Mouse (Mus musculus) midbrain, embryonic 13.5 days (tissue): ENCODE measurements at regions not wholly inside any gene's neighbourhood (a gene's known extent, or its start where the extent isn't known, plus 50 kb on each side); places are given as distances from the start of the nearest gene placed in this dataset.

ENCODE experiments used
- ATAC-seq: fragments of 200-750 bp; cut with Nextera tagmentation; 2 replicates; pipeline ENCODE4 v1.8.0; 2017; ENCODE audit warnings: mild to moderate bottlenecking, moderate TSS enrichment, moderate library complexity
- H3K27ac ChIP-seq: fragments of 300-500 bp; sonication (generic); 2 replicates; pipeline ENCODE4 v1.5.1; 2015; ENCODE audit warnings: inconsistent platforms, mild to moderate bottlenecking, moderate library complexity
- H3K27me3 ChIP-seq: fragments of 300-500 bp; sonication (generic); 2 replicates; pipeline ENCODE4 v1.6.1; 2015; ENCODE audit warnings: mild to moderate bottlenecking, inconsistent platforms
- H3K36me3 ChIP-seq: fragments of 300-500 bp; sonication (generic); 2 replicates; pipeline ENCODE4 v1.6.1; 2015; ENCODE audit warnings: mild to moderate bottlenecking, inconsistent platforms
- H3K4me1 ChIP-seq: fragments of 300-500 bp; sonication (generic); replicated peaks from 2 replicates; pipeline ENCODE4 v1.6.1; 2015; ENCODE audit warnings: inconsistent platforms
- H3K4me2 ChIP-seq: fragments of 300-500 bp; sonication (generic); replicated peaks from 2 replicates; pipeline ENCODE4 v1.6.1; 2015; ENCODE audit warnings: moderate library complexity, mild to moderate bottlenecking, inconsistent platforms
- H3K4me3 ChIP-seq: fragments of 300-500 bp; sonication (generic); replicated peaks from 2 replicates; pipeline ENCODE4 v1.5.1; 2015; ENCODE audit warnings: mild to moderate bottlenecking, inconsistent platforms
- H3K9ac ChIP-seq: fragments of 300-500 bp; sonication (generic); replicated peaks from 2 replicates; pipeline ENCODE4 v1.6.1; 2015; ENCODE audit warnings: mild to moderate bottlenecking, inconsistent platforms
- H3K9me3 ChIP-seq: fragments of 300-500 bp; sonication (generic); 2 replicates; pipeline ENCODE4 v1.6.1; 2016; ENCODE audit warnings: mild to moderate bottlenecking, inconsistent platforms
- WGBS: fragments of 180-500 bp; shearing (Covaris S2); methylation state at CpG from one replicate; pipeline ENCODE4 v1.1.7; 2015; 5-methylcytosine and 5-hydroxymethylcytosine counted together

DNA sequence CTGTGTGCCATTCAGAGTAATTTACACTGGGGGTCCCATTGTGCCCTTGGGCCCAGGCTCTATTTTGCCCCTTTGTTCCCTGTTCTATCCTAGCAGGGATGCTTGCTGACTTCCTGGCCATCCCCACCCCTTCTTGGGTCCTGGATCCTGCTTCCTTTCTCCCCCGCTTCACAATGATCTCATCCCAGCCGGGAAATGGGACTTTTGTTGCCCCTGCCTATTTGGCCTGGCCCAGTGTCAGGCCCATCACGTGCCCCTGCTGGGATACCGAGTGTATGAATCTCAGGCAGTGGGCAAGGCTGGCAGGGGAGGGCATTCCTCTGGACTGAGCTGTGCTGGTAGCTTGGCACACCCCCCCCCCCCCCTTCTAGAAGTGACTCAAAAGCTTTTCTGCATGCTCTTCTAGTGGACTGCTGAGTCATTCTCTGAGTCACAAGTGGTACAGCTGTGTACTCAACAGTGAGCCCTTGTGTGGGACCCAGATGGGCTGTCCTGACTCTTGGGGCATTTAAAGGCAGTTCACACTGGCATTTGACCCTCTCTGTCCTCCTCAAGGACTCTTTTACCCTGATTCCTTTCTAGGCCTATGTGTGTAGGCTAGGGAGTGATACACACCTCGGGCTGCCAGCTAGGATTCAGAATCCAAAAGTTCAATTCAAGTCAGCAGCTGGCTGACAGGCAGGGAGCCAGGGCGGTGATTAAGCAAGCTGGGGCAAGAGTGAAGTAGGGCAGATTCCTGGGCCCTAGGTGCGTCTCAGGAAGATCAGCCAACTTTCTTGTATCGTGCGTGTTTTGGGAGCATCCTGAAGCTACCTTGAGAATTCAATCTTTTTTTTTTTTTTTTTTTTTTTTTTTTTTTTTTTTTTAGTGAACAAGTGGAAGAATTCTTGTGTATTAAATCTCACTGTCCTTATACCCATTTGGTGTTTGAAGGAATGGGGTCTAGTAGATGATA lies 1156.6 kb upstream of the A1bg start:
- H3K27ac ChIP-seq: no peak overlapping the region
- ATAC-seq: 0 out of 2 replicates have a peak, but pooled peaks have one; percentile 53

DNA sequence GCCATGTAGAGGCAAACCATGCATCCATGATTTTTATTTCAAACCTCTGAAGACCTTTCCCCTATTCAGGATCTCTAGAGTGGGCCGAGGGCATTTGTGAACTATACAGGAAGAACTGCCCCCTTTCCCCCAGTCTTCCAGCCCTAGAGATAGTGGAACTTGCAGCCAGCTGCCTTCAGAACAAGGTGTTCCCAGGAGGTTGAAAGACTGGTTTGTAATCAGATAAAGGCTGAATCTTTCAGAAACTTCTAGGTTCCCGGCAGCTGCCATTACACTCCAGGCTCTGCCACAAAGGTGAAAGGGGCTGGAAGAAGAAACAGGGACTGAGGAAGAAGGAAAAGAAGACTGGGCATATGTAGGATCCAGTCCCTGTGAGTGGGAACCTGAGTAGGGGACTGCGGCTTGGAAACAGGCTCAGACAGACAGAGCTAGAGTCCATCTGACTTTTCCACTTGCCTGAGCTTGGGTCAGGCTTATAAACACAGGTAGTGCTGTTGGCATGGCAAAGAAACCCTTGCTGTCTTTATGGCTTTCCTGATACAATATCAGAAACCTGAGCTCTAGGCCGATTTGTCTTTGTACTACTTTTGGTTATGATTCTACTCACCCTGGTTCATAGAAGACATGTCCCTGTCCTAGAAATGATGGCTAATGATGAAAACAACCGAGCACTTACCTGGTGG lies 1153.9 kb upstream of the A1bg start:
- H3K9me3 ChIP-seq: no peaks in the 10 kb centered on the region
- no peaks in the 10 kb centered on the region for H3K27me3 ChIP-seq
- no peaks in the 10 kb centered on the region for H3K36me3 ChIP-seq
- no peak overlapping the region for H3K9ac ChIP-seq
- H3K27ac ChIP-seq: no peak overlapping the region
- no peak for ATAC-seq
- H3K4me1 ChIP-seq: no peaks in the 10 kb centered on the region
- H3K4me2 ChIP-seq: no peak overlapping the region
- WGBS: 91% methylated on average over 5 of the region's 5 CpGs
- no peak overlapping the region for H3K4me3 ChIP-seq

More for the DNA sequence above, 1156.6 kb upstream of the A1bg start:
- Histone ChIP-seq H3K4me2 (no peak overlapping the region), H3K9ac (no peak overlapping the region), H3K9me3 (no peaks in the 10 kb centered on the region), H3K4me1 (no peaks in the 10 kb centered on the region), H3K4me3 (no peak overlapping the region), H3K27me3 (no peaks in the 10 kb centered on the region), H3K36me3 (no peaks in the 10 kb centered on the region)
- WGBS: 69% methylated on average over 9 of the region's 9 CpGs

DNA sequence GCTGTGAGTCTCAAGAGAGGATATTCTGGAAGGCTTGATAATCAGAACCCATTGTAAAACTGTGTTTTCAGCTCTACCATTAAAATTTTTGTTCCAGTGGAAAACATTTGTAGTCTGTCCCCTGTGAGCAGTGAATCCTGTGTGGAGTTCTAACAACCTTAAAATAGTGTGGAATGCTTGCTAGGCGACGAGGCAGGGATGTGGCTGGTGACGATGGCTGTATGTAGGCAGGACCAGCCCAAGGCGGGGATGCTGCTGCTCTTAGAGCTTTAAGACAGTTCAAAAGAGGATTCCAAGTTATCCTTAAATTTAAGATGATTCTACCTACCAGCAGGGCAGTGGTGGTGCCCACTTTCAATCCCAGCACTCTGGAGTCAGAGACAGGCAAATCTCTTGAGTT lies 1151.9 kb upstream of the A1bg start:
- no peaks in the 10 kb centered on the region for H3K27me3 ChIP-seq
- no peaks in the 10 kb centered on the region for H3K4me1 ChIP-seq
- H3K36me3 ChIP-seq: no peaks in the 10 kb centered on the region
- no peaks in the 10 kb centered on the region for H3K9me3 ChIP-seq
- H3K27ac ChIP-seq: no peak overlapping the region
- ATAC-seq: no peak
- no peak overlapping the region for H3K4me2 ChIP-seq
- H3K9ac ChIP-seq: no peak overlapping the region
- H3K4me3 ChIP-seq: no peak overlapping the region
- WGBS: 96% methylated on average over 4 of the region's 4 CpGs

DNA sequence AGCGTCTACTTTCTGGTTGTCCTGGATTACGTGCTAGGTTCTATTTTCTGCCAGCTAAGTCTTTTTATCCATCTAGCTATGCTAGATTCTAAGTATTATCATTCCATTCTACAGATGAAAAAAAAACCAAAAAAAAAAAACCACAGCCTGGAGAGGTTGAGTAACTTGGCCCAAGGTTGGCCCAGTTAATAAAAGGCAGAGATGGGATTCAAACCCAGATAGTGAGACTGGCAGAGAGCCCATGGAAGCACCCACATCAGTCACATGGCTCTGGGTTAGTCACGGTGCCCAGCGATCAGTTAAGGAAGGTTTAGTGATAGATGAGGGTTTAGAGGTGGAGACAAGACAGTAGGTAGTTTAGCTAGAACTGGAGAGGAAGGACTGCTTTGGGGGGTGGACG lies 1150.8 kb upstream of the A1bg start:
- Histone ChIP-seq H3K4me1 (no peaks in the 10 kb centered on the region), H3K9ac (no peak overlapping the region), H3K27me3 (no peaks in the 10 kb centered on the region), H3K27ac (no peak overlapping the region), H3K4me3 (no peak overlapping the region), H3K9me3 (no peaks in the 10 kb centered on the region), H3K4me2 (no peak overlapping the region), H3K36me3 (no peaks in the 10 kb centered on the region)
- no peak for ATAC-seq
- 96% methylated on average over 5 of the region's 5 CpGs for WGBS

DNA sequence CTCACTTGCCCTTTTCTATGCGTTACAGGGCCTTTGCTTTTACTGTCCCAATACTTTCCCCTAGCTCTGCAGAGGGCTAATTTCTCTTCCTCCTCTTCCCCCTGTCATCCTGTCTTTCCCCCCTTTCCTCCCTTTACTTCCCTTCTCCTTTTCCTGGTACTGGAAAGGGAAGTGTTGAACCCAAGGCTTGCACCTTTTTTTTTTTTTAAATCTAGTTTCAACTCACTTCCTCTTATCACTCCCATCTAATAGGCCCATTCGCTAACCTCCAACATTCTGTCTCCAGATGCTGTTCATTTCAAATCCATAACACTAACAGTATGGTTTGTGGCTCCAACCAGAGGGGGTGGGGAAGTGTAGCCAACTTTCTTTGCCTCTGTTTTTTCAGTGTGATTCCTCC lies 1148.5 kb upstream of the A1bg start:
- no peak overlapping the region for H3K27ac ChIP-seq
- H3K9ac ChIP-seq: no peak overlapping the region
- 89% methylated on average over 2 of the region's 2 CpGs for WGBS
- ATAC-seq: no peak
- no peaks in the 10 kb centered on the region for H3K4me1 ChIP-seq
- H3K4me3 ChIP-seq: no peak overlapping the region
- no peak overlapping the region for H3K4me2 ChIP-seq
- H3K27me3 ChIP-seq: no peaks in the 10 kb centered on the region
- H3K9me3 ChIP-seq: no peaks in the 10 kb centered on the region
- H3K36me3 ChIP-seq: no peaks in the 10 kb centered on the region

DNA sequence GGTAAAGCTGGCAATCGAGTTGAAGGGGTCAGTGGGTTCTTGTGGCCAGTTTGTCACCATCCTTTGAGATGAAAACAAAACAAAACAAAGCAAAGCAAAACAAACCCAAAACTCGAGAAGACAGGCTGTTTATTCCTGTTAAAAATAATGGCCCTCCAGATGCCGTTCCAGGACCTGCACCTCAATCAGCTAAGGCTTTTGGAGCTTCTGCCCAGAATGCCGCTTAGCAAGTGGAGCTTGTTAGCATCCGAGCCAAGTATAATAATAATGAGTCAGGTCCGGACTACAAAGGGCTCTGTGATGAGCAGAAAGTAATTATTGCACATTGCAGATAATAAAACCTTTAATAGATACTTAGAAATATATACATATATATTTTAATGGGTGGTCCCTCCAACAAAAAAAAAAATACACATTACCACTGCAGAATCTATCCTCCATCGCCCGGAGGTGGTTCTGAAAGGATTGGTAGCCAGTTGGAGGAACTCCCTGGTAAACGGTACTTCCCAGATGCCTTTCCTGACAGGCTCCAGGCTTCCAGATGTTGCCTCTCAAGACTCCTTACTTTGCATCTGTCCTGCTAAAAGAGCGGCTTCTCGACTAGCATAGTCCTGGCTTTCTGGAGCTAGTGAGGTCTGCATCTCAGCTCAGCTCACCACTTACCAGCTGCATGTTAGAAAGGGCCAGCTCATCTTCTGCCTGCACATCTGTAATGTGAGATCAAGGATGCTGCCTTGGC lies 1145.8 kb upstream of the A1bg start:
- no peak overlapping the region for H3K4me3 ChIP-seq
- H3K4me1 ChIP-seq: no peaks in the 10 kb centered on the region
- no peaks in the 10 kb centered on the region for H3K36me3 ChIP-seq
- no peaks in the 10 kb centered on the region for H3K9me3 ChIP-seq
- no peak for ATAC-seq
- no peak overlapping the region for H3K9ac ChIP-seq
- no peaks in the 10 kb centered on the region for H3K27me3 ChIP-seq
- H3K27ac ChIP-seq: no peak overlapping the region
- 79% methylated on average over 11 of the region's 11 CpGs for WGBS
- no peak overlapping the region for H3K4me2 ChIP-seq

DNA sequence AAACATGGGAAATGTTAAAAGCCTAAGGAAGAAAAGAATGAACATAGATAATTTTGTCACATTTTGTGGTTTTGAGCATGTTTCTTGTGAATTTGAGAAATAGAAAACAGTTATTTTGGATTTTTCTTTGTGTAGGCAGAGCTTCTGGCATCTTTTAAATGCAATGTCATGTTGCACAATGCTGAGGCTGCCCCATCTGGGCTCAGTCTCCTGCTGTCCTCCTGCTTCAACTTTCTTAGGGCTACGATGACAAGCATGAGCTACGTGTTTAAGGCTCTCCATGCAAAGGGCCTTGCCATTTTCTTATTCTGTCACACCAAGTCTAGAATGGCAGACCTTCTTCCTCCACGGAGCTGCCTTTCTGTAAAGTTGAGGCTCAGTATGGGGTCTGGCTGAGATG lies 1141.6 kb upstream of the A1bg start:
- Histone ChIP-seq H3K9ac (no peak overlapping the region), H3K27ac (no peak overlapping the region), H3K4me1 (no peaks in the 10 kb centered on the region), H3K4me3 (no peak overlapping the region), H3K9me3 (no peaks in the 10 kb centered on the region), H3K27me3 (no peaks in the 10 kb centered on the region), H3K36me3 (no peaks in the 10 kb centered on the region), H3K4me2 (no peak overlapping the region)
- 92% methylated on average over 3 of the region's 3 CpGs for WGBS
- no peak for ATAC-seq

DNA sequence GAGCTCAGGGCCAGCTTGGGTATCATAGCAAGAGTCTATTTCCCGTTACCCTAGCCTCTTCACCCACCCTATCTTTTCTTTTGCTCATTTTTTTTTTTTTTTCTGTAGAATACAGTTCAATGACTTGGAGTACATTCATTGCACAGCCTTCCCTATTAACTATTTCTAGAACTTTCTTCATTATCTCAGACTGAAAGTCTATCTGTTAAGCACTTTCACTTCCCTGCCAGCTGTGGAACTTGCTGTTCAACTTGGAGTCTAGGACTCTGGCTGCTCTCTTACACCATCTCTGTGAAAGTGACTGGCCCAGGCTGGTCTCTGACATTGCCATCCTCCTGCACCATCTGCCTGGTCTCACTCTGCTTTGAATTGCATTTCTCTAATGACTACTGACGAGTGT lies 1134.6 kb upstream of the A1bg start:
- no peak for ATAC-seq
- Histone ChIP-seq H3K27ac (no peak overlapping the region), H3K9ac (no peak overlapping the region), H3K36me3 (no peaks in the 10 kb centered on the region), H3K9me3 (no peaks in the 10 kb centered on the region), H3K4me2 (no peak overlapping the region), H3K4me3 (no peak overlapping the region), H3K4me1 (no peaks in the 10 kb centered on the region), H3K27me3 (no peaks in the 10 kb centered on the region)
- WGBS: 84% methylated on average over 2 of the region's 2 CpGs

DNA sequence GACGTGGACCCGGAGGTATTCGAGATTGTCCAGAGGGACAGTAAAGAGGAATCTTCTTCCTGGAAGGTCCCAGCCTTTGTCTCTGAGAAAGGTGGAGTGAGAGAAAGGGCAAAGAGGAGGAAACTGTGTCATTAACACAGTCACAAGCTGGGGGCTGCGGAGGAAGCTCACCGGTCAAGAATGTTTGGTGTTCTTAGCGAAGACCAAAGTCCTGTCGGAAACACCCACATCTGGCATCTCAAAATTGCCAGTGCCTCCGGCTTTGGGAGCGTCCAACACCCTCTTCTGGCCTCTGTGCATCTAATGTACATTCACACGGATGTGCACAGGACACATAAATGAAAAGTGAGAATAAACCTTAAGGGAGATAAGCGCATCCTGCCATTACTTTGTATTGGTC lies 1134.1 kb upstream of the A1bg start:
- WGBS: 93% methylated on average over 11 of the region's 11 CpGs
- no peaks in the 10 kb centered on the region for H3K27me3 ChIP-seq
- ATAC-seq: no peak

DNA sequence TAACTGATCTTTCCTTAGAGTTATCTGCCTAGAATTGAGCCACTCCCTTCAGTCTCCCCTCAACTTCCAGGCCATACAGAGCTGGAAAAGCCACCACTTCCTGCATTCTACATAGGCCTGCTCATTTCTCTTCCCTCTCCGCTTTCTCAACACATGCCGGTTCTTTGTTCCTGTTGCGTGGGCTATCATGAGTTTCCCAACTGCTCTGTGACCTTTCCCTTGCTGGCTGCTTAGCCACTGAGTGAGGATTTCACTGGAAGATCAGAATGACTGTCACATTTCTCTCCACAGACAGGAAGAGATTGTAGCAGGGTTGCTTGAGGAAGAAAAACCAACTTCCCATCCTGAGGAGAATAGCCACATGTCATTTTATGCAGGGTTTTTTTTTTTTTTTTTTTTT lies 1133.6 kb upstream of the A1bg start:
- H3K36me3 ChIP-seq: no peaks in the 10 kb centered on the region
- no peaks in the 10 kb centered on the region for H3K27me3 ChIP-seq
- H3K4me3 ChIP-seq: no peak overlapping the region
- no peaks in the 10 kb centered on the region for H3K4me1 ChIP-seq
- 94% methylated on average over 3 of the region's 3 CpGs for WGBS
- H3K27ac ChIP-seq: no peak overlapping the region
- no peak overlapping the region for H3K4me2 ChIP-seq
- H3K9ac ChIP-seq: no peak overlapping the region
- no peak for ATAC-seq
- H3K9me3 ChIP-seq: no peaks in the 10 kb centered on the region

More for the DNA sequence above, 1134.1 kb upstream of the A1bg start:
- no peak overlapping the region for H3K9ac ChIP-seq
- no peak overlapping the region for H3K27ac ChIP-seq
- no peaks in the 10 kb centered on the region for H3K9me3 ChIP-seq
- no peak overlapping the region for H3K4me2 ChIP-seq
- H3K4me1 ChIP-seq: no peaks in the 10 kb centered on the region
- H3K4me3 ChIP-seq: no peak overlapping the region
- no peaks in the 10 kb centered on the region for H3K36me3 ChIP-seq

DNA sequence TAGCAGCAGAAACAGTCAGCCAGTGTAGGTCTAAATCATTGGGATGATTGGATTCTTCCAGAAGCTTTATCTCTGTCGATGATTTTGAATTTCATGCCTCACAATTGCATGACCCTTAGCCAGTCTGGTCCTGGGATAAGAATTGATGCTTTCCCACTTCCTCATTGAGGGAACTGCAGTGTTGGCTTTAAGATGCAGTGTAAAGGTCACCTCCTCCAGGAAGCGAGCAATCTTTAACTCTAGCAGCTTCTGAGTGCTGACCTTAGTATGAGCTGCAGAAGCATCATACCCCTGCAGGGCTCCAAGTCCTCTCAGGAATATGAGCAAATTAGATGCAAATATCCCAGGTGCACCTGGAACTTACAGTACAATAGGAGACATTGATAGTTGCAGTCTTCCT lies 1132.2 kb upstream of the A1bg start:
- no peak overlapping the region for H3K4me2 ChIP-seq
- no peaks in the 10 kb centered on the region for H3K36me3 ChIP-seq
- 94% methylated on average over 2 of the region's 2 CpGs for WGBS
- H3K27ac ChIP-seq: no peak overlapping the region
- no peaks in the 10 kb centered on the region for H3K27me3 ChIP-seq
- H3K9me3 ChIP-seq: no peaks in the 10 kb centered on the region
- H3K4me3 ChIP-seq: no peak overlapping the region
- H3K9ac ChIP-seq: no peak overlapping the region
- H3K4me1 ChIP-seq: no peaks in the 10 kb centered on the region
- no peak for ATAC-seq
